Mouse (Mus musculus) thymus, adult 2 months (tissue): ENCODE results near the gene Nufip1. TPM values are rescaled to one million over a fixed set of nuclear protein-coding genes. Genes with fewer than 3 reads are reported as not detected.

Experiments used
- DNase-seq: peaks from one replicate; pipeline ENCODE4 v3.0.0; 2021
- H3K27ac ChIP-seq: fragments of 200-500 bp; 2 replicates; pipeline ENCODE4 v1.5.1; 2012; ENCODE audit warnings: low read length, control low read depth; ENCODE audit not compliant: control insufficient read depth, insufficient read depth
- H3K27me3 ChIP-seq: fragments of 200-500 bp; 2 replicates; pipeline ENCODE4 v1.6.1; 2012; ENCODE audit warnings: mild to moderate bottlenecking, low read length, moderate library complexity, mixed read lengths; ENCODE audit not compliant: control insufficient read depth, insufficient read depth
- H3K36me3 ChIP-seq: fragments of 200-500 bp; 2 replicates; pipeline ENCODE4 v1.6.1; 2012; ENCODE audit warnings: mild to moderate bottlenecking, low read length, moderate library complexity; ENCODE audit not compliant: control insufficient read depth, insufficient read depth
- H3K4me1 ChIP-seq: fragments of 200-500 bp; replicated peaks from 2 replicates; pipeline ENCODE4 v1.6.1; 2012; ENCODE audit warnings: low read length; ENCODE audit not compliant: control insufficient read depth, insufficient read depth
- H3K4me3 ChIP-seq: fragments of 200-500 bp; 2 replicates; pipeline ENCODE4 v1.5.1; 2012; ENCODE audit warnings: mild to moderate bottlenecking, low read length, control low read depth, moderate library complexity; ENCODE audit not compliant: control insufficient read depth, insufficient read depth
- CTCF ChIP-seq: fragments of 200-500 bp; IDR thresholded peaks from 2 replicates; pipeline ENCODE4 v1.5.1; 2012; ENCODE audit warnings: mild to moderate bottlenecking, control low read depth, low read length, moderate library complexity, borderline replicate concordance; ENCODE audit not compliant: control insufficient read depth, poor library complexity, insufficient read depth; ENCODE audit errors: extremely low read depth
- POLR2A ChIP-seq: fragments of 200-500 bp; IDR thresholded peaks from 2 replicates; pipeline ENCODE4 v1.6.1; 2012; ENCODE audit warnings: mild to moderate bottlenecking, low read length, control low read depth, moderate library complexity; ENCODE audit not compliant: control insufficient read depth, poor library complexity, insufficient read depth; ENCODE audit errors: extremely low read depth
- WGBS: fragments of 180-500 bp; shearing (Covaris S2); methylation state at CpG from one replicate; pipeline ENCODE4 v1.1.7; 2018; 5-methylcytosine and 5-hydroxymethylcytosine counted together
- polyA plus RNA-seq: library from polyadenylated mRNA; depleted of rRNA; stranded (reverse); fragments of >200 nt; gene quantifications from 2 replicates; pipeline ENCODE4 v1.2.3, GENCODE M21; 2012; rRNA removed

Nufip1 gene
- polyA plus RNA-seq, 1 experiment, result 5.5 TPM

GRCm38 (mm10) chr14:76171285-76171684 lies 60.6 kb downstream of the Nufip1 start:
- WGBS, result 64% methylated on average over 8 of the region's 8 CpGs
- Histone ChIP-seq H3K27ac (no peak overlapping the region), H3K36me3 (no peaks in the 10 kb centered on the region), H3K4me1 (no peaks in the 10 kb centered on the region), H3K4me3 (no peak overlapping the region), H3K27me3 (no peaks in the 10 kb centered on the region)
- DNase-seq, result no peak
- TF ChIP-seq POLR2A, result no peak
- no peak for TF ChIP-seq CTCF

GRCm38 (mm10) chr14:76174328-76174727 lies 63.6 kb downstream of the Nufip1 start:
- no peak overlapping the region for H3K27ac ChIP-seq
- no peaks in the 10 kb centered on the region for H3K27me3 ChIP-seq
- H3K36me3 ChIP-seq, result no peaks in the 10 kb centered on the region
- no peak for DNase-seq
- H3K4me1 ChIP-seq, result no peaks in the 10 kb centered on the region
- TF ChIP-seq CTCF, result no peak
- TF ChIP-seq POLR2A, result no peak
- WGBS, result 89% methylated on average over 7 of the region's 7 CpGs
- H3K4me3 ChIP-seq, result no peak overlapping the region

GRCm38 (mm10) chr14:76175808-76176207 lies 65.1 kb downstream of the Nufip1 start:
- no peak overlapping the region for H3K27ac ChIP-seq
- no peak for TF ChIP-seq POLR2A
- TF ChIP-seq CTCF, result no peak
- H3K36me3 ChIP-seq, result no peaks in the 10 kb centered on the region
- H3K27me3 ChIP-seq, result no peaks in the 10 kb centered on the region
- H3K4me3 ChIP-seq, result no peak overlapping the region
- WGBS, result 89% methylated on average over 5 of the region's 5 CpGs
- H3K4me1 ChIP-seq, result no peaks in the 10 kb centered on the region
- no peak for DNase-seq

- H3K4me1 ChIP-seq, result no peaks in the 10 kb centered on the region
- no peak for DNase-seq
- H3K4me3 ChIP-seq, result no peak overlapping the region
- TF ChIP-seq POLR2A (no peak), CTCF (no peak)
- WGBS, result 94% methylated on average over 9 of the region's 9 CpGs
- H3K36me3 ChIP-seq, result no peaks in the 10 kb centered on the region
- no peaks in the 10 kb centered on the region for H3K27me3 ChIP-seq
- no peak overlapping the region for H3K27ac ChIP-seq
Observed at GRCm38 (mm10) chr14:76177230-76177629, 66.5 kb downstream of the Nufip1 start.

GRCm38 (mm10) chr14:76178447-76178846 lies 67.8 kb downstream of the Nufip1 start:
- TF ChIP-seq CTCF (no peak), POLR2A (no peak)
- no peaks in the 10 kb centered on the region for H3K36me3 ChIP-seq
- H3K4me3 ChIP-seq, result no peak overlapping the region
- H3K4me1 ChIP-seq, result no peaks in the 10 kb centered on the region
- H3K27me3 ChIP-seq, result no peaks in the 10 kb centered on the region
- no peak overlapping the region for H3K27ac ChIP-seq
- 89% methylated on average over 2 of the region's 2 CpGs for WGBS
- DNase-seq, result no peak

GRCm38 (mm10) chr14:76179343-76179742 lies 68.7 kb downstream of the Nufip1 start:
- Histone ChIP-seq H3K4me1 (no peaks in the 10 kb centered on the region), H3K4me3 (no peak overlapping the region), H3K27me3 (no peaks in the 10 kb centered on the region), H3K36me3 (no peaks in the 10 kb centered on the region), H3K27ac (no peak overlapping the region)
- DNase-seq, result no peak
- WGBS, result 59% methylated on average over 6 of the region's 6 CpGs
- TF ChIP-seq CTCF, result no peak
- no peak for TF ChIP-seq POLR2A

- Histone ChIP-seq H3K4me1 (peaks cover 14% of the 10 kb centered on the region), H3K4me3 (no peak overlapping the region), H3K36me3 (no peaks in the 10 kb centered on the region), H3K27ac (no peak overlapping the region), H3K27me3 (no peaks in the 10 kb centered on the region)
- 85% methylated on average over 5 of the region's 5 CpGs for WGBS
- DNase-seq, result no peak
- TF ChIP-seq POLR2A, result no peak
- no peak for TF ChIP-seq CTCF
Observed at GRCm38 (mm10) chr14:76185358-76185757, 74.7 kb downstream of the Nufip1 start.

GRCm38 (mm10) chr14:76186299-76186698 lies 75.6 kb downstream of the Nufip1 start:
- 90% methylated on average over 4 of the region's 4 CpGs for WGBS
- H3K4me1 ChIP-seq, result peaks cover 14% of the 10 kb centered on the region
- DNase-seq, result no peak
- H3K27ac ChIP-seq, result no peak overlapping the region
- H3K27me3 ChIP-seq, result no peaks in the 10 kb centered on the region
- TF ChIP-seq POLR2A (no peak), CTCF (no peak)
- no peaks in the 10 kb centered on the region for H3K36me3 ChIP-seq
- no peak overlapping the region for H3K4me3 ChIP-seq

Other genes starting within 250 kb of the Nufip1 start
- 0.23 and 0.40 TPM in 2 replicates for gene Kctd4, start 155.9 kb upstream of the Nufip1 start, polyA plus RNA-seq
- gene Gtf2f2, start 100.0 kb upstream of the Nufip1 start, polyA plus RNA-seq, result 4.7 and 5.1 TPM in 2 replicates
- 5.7 and 6.0 TPM in 2 replicates for gene Gpalpp1, start 131 bp upstream of the Nufip1 start, polyA plus RNA-seq